Mouse (Mus musculus) left cerebral cortex, postnatal 14 days (tissue): ENCODE results near the gene Bud23. TPM values are rescaled to one million over a fixed set of nuclear protein-coding genes. Genes with fewer than 3 reads are reported as not detected.

ENCODE experiments used
- total RNA-seq, 2 experiments: library from RNA; stranded (reverse); gene quantifications; 2 replicates each; pipeline ENCODE4 v1.2.3; 2021

The Bud23 gene
- total RNA-seq, 2 experiments from 2014 or later = 34.0 to 55.7 TPM

Other genes with a start within 250 kb of the Bud23 start
- gene Tmem270, start 158.2 kb downstream of the Bud23 start, total RNA-seq = not detected
- gene Cldn13, start 149.4 kb downstream of the Bud23 start, total RNA-seq = not detected
- gene Mettl27, start 132.6 kb downstream of the Bud23 start, total RNA-seq = 1 to 10 TPM; 7.3 TPM
- not detected for gene Cldn4, start 118.0 kb downstream of the Bud23 start, total RNA-seq
- gene Cldn3, start 78.7 kb downstream of the Bud23 start, total RNA-seq = 1 to 10 TPM in 1 of 2 experiments, under 1 TPM in 1; 0.37 to 1.7 TPM
- gene Abhd11, start 55.8 kb downstream of the Bud23 start, total RNA-seq = 10 to 100 TPM; 41.2 to 42.0 TPM
- gene Stx1a, start 41.5 kb downstream of the Bud23 start, total RNA-seq = 100 to 1,000 TPM; 413 to 473 TPM
- gene Dnajc30, start 757 bp downstream of the Bud23 start, total RNA-seq = 10 to 100 TPM; 41.6 to 42.9 TPM
- gene Vps37d, start 13.3 kb upstream of the Bud23 start, total RNA-seq = 10 to 100 TPM; 23.6 to 30.9 TPM
- 1 to 10 TPM; 4.0 to 4.5 TPM for gene Mlxipl, start 24.9 kb upstream of the Bud23 start, total RNA-seq
- 10 to 100 TPM; 28.1 to 28.2 TPM for gene Tbl2, start 84.7 kb upstream of the Bud23 start, total RNA-seq
- gene Bcl7b, start 103.3 kb upstream of the Bud23 start, total RNA-seq = 10 to 100 TPM; 41.5 to 44.9 TPM
- 10 to 100 TPM; 51.9 to 55.1 TPM for gene Baz1b, start 122.3 kb upstream of the Bud23 start, total RNA-seq
- gene Fzd9, start 186.3 kb upstream of the Bud23 start, total RNA-seq = 1 to 10 TPM; 6.2 to 6.8 TPM